Mouse (Mus musculus) lung, postnatal 0 days (tissue): ENCODE measurements at regions not wholly inside any gene's neighbourhood (a gene's known extent, or its start where the extent isn't known, plus 50 kb on each side); places are given as distances from the start of the nearest gene placed in this dataset.

Experiments used
- ATAC-seq: fragments of 200-750 bp; cut with Nextera tagmentation; 2 replicates; pipeline ENCODE4 v1.8.0; 2017; ENCODE audit warnings: moderate library complexity
- DNase-seq: peaks from one replicate; pipeline ENCODE4 v3.0.0-alpha.2; 2016; ENCODE audit warnings: low spot score
- H3K27ac ChIP-seq: fragments of 300-500 bp; sonication (generic); 2 replicates; pipeline ENCODE4 v1.5.1; 2014; ENCODE audit warnings: antibody characterized with exemption, mild to moderate bottlenecking, low read length, mixed read lengths
- H3K27me3 ChIP-seq: fragments of 300-500 bp; sonication (generic); replicated peaks from 2 replicates; pipeline ENCODE4 v1.6.1; 2014; ENCODE audit warnings: low read length, mixed read lengths; ENCODE audit not compliant: insufficient read depth
- H3K36me3 ChIP-seq: fragments of 300-500 bp; sonication (generic); 2 replicates; pipeline ENCODE4 v1.6.1; 2014; ENCODE audit warnings: low read length, mixed read lengths; ENCODE audit not compliant: insufficient read depth
- H3K4me1 ChIP-seq: fragments of 300-500 bp; sonication (generic); 2 replicates; pipeline ENCODE4 v1.6.1; 2014; ENCODE audit warnings: antibody characterized with exemption, low read depth, low read length, mixed read lengths; ENCODE audit not compliant: insufficient read depth
- H3K4me2 ChIP-seq: fragments of 300-500 bp; sonication (generic); replicated peaks from 2 replicates; pipeline ENCODE4 v1.6.1; 2014; ENCODE audit warnings: low read depth, mild to moderate bottlenecking, low read length, moderate library complexity, mixed read lengths
- H3K4me3 ChIP-seq: fragments of 300-500 bp; sonication (generic); 2 replicates; pipeline ENCODE4 v1.5.1; 2014; ENCODE audit warnings: low read depth, low read length
- H3K9ac ChIP-seq: fragments of 300-500 bp; sonication (generic); replicated peaks from 2 replicates; pipeline ENCODE4 v1.6.1; 2014; ENCODE audit warnings: low read depth, mild to moderate bottlenecking
- H3K9me3 ChIP-seq: fragments of 300-500 bp; sonication (generic); 2 replicates; pipeline ENCODE4 v1.6.1; 2016; ENCODE audit warnings: low read length, mixed read lengths
- CTCF ChIP-seq: IDR thresholded peaks from 2 replicates; pipeline ENCODE4 v1.5.1; 2016; ENCODE audit warnings: antibody characterized with exemption, mild to moderate bottlenecking
- EP300 ChIP-seq: IDR thresholded peaks from 2 replicates; pipeline ENCODE4 v1.6.1; 2016; ENCODE audit warnings: antibody characterized with exemption, mild to moderate bottlenecking, control low read depth
- WGBS: fragments of 180-500 bp; shearing (Covaris S2); extraction: QIAGEN DNeasy Blood & Tissue Kit; methylation state at CpG from one replicate; pipeline ENCODE4 v1.1.7; 2014; 5-methylcytosine and 5-hydroxymethylcytosine counted together

DNA sequence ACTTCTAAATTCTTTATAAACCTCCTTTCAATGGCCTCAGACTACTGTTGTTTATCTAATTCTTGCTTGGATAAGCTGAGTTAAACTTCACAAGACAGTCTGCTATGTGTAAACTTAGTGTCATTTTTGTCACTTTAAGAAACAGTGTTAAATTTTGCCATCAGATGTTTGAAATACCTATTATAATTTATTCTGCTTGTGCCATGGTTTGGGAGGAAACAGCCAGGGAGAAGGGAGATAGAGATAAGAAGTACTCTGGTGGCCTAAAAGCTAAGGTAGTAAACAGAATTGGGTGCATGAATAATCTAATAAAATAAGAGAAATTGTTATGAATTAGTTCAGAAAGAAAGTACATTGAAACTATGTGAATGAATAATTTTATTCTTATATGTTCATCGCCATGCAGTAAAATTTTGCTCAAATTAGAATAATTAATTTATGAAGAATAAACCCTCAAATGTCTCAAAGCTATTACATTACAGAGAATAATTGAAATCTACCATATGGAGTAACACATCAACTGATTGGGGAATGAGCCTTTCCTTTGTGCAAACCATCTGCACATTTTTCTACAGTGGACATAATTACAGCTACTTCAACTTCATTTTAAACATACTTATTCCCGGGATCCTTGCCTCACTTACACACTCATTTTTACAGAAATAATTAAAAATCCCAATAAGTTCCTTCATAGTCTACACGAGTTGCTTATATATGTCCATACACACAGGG, 982.3 kb downstream of the Fam181b start:
- Histone ChIP-seq H3K9ac (no peak overlapping the region), H3K4me1 (no peaks in the 10 kb centered on the region), H3K27ac (no peak overlapping the region), H3K4me2 (no peak overlapping the region), H3K4me3 (no peak overlapping the region), H3K9me3 (no peaks in the 10 kb centered on the region), H3K36me3 (no peaks in the 10 kb centered on the region), H3K27me3 (no peaks in the 10 kb centered on the region)
- no peak for DNase-seq
- TF ChIP-seq EP300 (no peak), CTCF (no peak)
- 66% methylated on average over 3 of the region's 3 CpGs for WGBS
- no peak for ATAC-seq
